Mouse (Mus musculus) frontal cortex, postnatal 10 days (tissue): ENCODE measurements at regions not wholly inside any gene's neighbourhood (a gene's known extent, or its start where the extent isn't known, plus 50 kb on each side); places are given as distances from the start of the nearest gene placed in this dataset.

Source experiments
- DNase-seq, 2 experiments: peaks; one replicate each; pipeline ENCODE4 v3.0.0; 2022; ENCODE audit warnings: low spot score in 2 of 2, mixed read lengths in 1 of 2

DNA sequence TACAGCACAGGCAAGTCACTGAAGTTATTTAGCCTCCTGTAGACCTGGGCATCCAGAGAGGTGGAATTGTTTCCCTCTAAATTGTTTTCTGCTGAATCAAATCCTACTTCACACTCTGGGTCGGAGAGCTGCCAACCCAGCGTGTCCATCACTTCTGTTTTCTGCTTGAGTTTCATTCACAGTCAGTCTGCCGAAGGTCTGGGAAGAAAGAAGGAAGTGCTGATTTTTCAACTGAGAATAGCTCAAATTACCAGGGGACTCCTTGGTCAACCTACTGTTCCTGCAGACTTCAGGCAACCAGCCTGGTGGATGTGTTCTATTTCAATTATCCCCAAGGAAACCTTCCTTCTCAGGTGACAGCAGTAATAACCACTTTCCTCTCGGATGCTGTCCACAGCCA, 179.1 kb upstream of the Nckap5 start:
- DNase-seq: no peak

GRCm38 (mm10) chr1:127001700-127002099, 171.1 kb upstream of the Nckap5 start:
- no peak for DNase-seq

- DNase-seq: peak in 1 of 2 experiments; percentile 38
Measured at GRCm38 (mm10) chr1:126993061-126993640, 162.6 kb upstream of the Nckap5 start.

GRCm38 (mm10) chr1:126992441-126992840, 161.8 kb upstream of the Nckap5 start:
- no peak for DNase-seq

- DNase-seq: no peak
Measured at GRCm38 (mm10) chr1:126982805-126983204, 152.2 kb upstream of the Nckap5 start.

- no peak for DNase-seq
Measured at GRCm38 (mm10) chr1:126980311-126980710, 149.7 kb upstream of the Nckap5 start.

DNA sequence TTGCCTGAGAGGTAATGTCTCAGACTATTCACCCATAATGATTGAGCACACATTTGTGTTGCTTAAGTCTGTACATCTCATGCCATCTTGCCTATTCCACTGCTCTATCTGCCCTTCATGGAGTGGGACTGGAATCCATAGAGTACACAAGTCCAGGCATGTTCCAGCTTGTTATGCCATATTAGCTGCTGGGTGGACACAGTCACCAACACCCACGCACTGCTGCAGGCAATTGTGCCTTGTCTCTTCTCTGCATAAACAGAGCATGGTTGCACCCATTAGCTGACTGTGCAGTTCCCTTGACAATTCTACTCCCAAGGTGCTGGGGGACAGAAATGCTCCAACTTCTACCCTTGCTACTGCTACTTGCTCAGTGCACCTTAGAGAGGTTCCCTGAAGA, 143.3 kb upstream of the Nckap5 start:
- DNase-seq: no peak

GRCm38 (mm10) chr1:126971777-126972421, 141.3 kb upstream of the Nckap5 start:
- DNase-seq: no peak

DNA sequence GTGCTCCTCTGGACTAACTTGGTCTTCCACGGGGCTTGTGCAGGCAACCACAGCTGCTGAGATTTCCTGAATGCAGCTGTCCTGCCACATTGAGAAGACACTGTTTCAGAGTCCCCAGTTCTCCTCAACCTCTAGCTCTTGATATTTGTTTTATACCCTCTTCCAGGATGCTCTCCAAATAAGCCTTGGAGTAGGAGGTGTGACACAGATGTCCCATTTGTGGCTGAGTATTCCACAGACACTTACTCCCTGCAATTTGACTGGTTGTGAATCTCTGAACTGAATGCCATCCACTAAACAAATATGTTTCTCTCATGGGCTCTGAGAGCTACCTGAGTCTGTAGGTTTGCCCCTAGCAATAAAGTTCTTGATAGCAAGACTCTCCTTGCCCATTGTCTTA, 140.5 kb upstream of the Nckap5 start:
- DNase-seq: no peak

DNA sequence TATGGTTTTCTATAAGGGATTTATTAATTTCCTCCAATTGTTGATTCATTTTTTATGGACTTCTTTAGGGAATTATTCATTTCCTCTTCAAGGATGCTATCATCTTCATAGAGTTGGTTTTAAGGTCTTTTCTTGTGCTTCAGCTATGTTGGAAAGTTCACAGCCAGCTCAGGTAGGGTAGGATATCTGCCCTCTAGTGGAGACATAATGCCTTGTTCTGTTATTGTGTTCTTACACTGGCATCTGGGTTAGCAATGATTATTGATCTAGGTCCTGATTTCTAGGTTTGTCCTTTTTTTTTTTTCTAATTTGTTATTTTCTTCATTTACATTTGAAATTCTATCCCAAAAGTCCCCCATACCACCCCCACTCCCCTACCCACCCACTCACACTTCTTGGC, 135.8 kb upstream of the Nckap5 start:
- no peak for DNase-seq

GRCm38 (mm10) chr1:126955839-126956720, 125.5 kb upstream of the Nckap5 start:
- no peak for DNase-seq

DNA sequence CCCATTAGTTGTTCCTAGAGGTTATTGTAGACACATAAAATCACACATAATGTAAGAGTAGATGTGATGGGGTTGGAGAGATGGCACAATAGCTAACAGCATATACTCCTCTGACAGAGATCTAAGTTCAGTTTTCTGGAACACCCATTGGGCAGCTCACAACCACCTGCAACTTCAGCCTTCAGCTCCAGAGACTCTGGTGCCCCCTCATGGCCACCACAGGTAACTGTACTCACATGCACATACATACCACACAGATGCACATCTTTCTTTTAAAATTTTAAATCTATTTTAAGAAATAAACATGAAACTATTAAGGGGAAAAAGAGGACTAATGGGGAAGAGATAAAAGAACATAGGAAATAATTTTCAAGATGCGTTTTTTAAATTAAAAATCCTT, 117.3 kb upstream of the Nckap5 start:
- DNase-seq: no peak

- DNase-seq: no peak
Measured at GRCm38 (mm10) chr1:126932658-126933057, 102.1 kb upstream of the Nckap5 start.

GRCm38 (mm10) chr1:126931754-126932153, 101.2 kb upstream of the Nckap5 start:
- peak; percentile 72 to 86 for DNase-seq

DNA sequence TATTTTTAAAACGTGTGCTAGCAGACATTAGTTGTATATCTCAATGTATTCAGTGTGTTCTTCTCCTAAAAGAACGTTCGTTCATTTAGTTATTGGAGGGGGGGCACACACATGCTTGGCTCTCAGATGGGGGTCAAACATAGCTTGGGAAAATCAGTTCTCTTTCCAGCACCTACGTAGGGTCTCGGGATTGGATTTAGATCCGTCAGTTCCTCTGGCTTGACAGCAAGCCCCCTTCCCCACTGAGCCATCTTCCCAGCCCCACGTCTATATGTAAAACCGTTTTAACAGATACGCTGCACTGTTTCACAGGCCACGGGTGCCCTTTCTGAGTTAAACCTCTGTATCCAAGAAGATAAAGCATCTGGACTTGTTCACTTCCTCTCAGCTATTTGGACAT, 100.5 kb upstream of the Nckap5 start:
- DNase-seq: no peak

DNA sequence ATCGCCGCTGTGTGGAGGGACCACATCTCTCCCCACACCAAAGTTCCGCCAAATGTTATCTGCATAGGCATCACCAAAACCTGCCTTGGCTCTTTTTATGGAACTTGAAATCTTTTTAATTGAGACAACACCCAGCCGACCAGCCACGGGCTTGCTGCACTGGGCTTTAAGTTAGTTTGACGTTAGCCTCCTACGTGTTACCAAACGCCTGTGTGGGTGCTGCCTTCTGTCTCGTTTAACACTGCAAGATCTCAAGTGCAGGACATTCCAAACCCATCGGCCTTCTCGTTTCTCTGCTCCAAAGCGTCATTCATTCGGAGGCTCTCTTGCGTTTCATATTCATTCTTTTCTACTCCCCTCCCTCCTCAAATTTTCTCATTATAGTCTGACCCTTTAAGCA, 100.0 kb upstream of the Nckap5 start:
- DNase-seq: no peak

DNA sequence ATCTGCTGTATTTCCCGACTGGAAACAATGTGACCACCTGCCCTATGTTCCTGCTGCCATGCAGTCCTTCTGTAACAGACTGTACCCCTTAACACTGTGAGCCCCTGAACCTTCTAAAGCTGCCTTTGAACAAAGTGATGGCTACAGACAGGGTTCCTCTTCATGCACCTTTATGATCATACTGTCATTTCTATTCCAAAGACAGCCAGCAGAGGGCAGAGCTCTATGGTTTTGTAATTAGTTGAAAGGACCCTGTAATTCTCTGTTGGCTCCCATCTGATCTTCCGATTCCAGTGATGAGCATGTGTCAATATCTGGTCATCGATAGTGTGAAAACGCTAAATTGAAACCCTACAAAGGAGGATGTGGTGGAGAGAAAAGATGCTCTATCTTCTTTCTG, 99.1 kb upstream of the Nckap5 start:
- DNase-seq: no peak

DNA sequence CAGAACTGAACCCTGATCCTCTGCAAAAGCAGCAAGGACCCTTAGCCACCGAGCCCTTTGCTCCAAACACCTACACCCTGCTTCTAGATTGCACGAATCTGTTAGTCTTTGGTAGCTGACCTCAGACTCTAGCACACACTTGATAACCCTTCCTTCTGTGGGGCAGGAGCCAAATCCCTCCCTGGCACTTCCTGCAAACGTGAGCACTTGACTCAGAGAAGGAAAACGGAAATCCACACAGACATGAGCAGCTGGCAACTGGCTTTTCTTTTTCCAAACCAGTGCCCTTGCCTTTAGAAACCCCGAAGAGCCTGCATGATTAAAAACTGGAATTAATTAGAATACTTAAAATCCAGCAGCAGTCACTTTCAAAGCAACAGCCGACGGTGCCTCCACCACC, 97.6 kb upstream of the Nckap5 start:
- no peak for DNase-seq

GRCm38 (mm10) chr1:126925150-126926035, 94.8 kb upstream of the Nckap5 start:
- peak; percentile 44 to 70 for DNase-seq

DNA sequence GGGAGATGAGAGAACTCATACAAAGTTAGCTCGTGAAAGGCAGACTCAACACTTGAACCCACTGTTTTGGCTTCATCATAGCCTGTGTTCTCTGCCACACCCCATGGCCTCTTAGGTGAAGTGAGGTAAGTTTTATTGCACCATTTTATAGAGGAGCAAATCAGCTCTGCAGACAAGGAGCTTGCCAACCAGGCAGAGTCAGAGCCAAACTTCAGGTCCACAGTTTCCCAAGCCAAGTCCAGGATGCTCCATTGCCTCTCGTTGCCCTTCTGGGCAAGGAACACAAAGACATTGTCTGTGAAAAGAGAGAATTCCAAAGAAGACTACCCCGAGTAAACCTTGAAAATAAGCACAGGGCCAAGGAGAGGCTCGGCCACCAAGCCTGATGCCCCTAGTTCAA, 93.4 kb upstream of the Nckap5 start:
- no peak for DNase-seq

- DNase-seq: no peak
Measured at GRCm38 (mm10) chr1:126922231-126922630, 91.6 kb upstream of the Nckap5 start.

DNA sequence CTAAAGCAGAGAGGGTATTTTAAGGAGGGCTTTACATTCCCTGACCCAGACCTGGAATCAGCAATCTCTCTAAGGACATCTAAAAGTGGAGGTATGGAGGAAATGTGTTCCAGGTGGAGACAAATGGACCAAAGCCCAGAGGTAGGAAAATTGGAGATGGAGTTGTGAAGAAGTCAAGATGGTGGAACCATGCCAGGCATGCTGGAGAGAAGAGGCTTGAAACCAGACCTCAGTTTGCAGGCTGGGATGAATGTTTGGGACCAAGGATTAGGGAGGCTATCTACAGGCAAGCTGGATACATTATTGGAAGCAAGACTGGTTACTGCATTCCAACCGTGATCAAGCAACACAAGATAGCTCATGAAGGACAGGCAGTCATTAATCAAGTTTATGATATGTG, 88.3 kb upstream of the Nckap5 start:
- DNase-seq: no peak
